Mouse (Mus musculus): ENCODE measurements at regions not wholly inside any gene's neighbourhood (a gene's known extent, or its start where the extent isn't known, plus 50 kb on each side); places are given as distances from the start of the nearest gene placed in this dataset.
"Not testable (repeated sequence)": the region's sequence is repeated elsewhere in the genome, so short reads cannot be mapped to it uniquely, and the experiment has no call there.

- DNase-seq (ENCODE audit: low spot score in 2 of 2), result no peak
Measured at GRCm38 (mm10) chr13:69129056-69129620, 129.8 kb upstream of the Adcy2 start.

- no peak for DNase-seq (ENCODE audit: low spot score in 2 of 2)
Measured at GRCm38 (mm10) chr13:69127522-69127921, 128.2 kb upstream of the Adcy2 start.

DNA sequence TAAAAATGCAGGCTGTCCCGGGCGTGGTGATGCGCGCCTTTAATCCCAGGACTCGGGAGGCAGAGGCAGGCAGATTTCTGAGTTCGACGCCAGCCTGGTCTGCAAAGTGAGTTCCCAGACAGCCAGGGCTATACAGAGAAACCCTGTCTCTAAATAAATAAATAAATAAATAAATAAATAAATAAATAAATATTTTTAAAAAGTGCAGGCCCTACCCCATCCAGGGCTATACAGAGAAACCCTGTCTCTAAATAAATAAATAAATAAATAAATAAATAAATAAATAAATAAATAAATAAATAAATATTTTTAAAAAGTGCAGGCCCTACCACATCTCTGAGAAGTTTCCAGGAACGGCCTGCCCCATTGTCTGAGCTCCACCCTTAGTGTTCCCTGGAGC is 119.4 kb upstream of the Adcy2 start:
- not testable (repeated sequence) for DNase-seq (ENCODE audit: low spot score in 2 of 2)

GRCm38 (mm10) chr13:69109168-69109567 is 109.8 kb upstream of the Adcy2 start:
- DNase-seq (ENCODE audit: low spot score in 2 of 2), result no peak

DNA sequence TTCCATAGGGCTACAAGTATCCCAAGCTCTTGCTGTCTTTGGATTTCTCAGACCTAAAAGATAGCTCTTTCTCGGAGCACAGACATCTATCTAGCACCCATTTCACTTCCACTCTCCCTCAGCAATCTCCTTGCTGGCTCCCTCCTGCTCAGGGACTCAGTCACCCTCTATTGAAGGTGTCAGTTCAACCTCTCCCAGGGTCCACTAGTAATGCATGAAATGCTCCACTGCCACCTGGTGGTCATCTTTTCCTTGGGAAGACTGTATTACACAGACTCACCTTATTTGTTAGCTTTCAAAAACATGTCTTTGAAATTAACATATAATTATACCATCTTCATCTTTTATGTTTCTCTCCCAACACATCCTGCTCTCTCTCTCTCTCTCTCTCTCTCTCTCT is 87.3 kb upstream of the Adcy2 start:
- DNase-seq (ENCODE audit: low spot score in 2 of 2), result peak; percentile 73 to 82

- DNase-seq (ENCODE audit: low spot score in 2 of 2), result no peak
Measured at GRCm38 (mm10) chr13:69070336-69070735, 71.0 kb upstream of the Adcy2 start.

GRCm38 (mm10) chr13:69069817-69070216 is 70.5 kb upstream of the Adcy2 start:
- DNase-seq (ENCODE audit: low spot score in 2 of 2), result no peak

DNA sequence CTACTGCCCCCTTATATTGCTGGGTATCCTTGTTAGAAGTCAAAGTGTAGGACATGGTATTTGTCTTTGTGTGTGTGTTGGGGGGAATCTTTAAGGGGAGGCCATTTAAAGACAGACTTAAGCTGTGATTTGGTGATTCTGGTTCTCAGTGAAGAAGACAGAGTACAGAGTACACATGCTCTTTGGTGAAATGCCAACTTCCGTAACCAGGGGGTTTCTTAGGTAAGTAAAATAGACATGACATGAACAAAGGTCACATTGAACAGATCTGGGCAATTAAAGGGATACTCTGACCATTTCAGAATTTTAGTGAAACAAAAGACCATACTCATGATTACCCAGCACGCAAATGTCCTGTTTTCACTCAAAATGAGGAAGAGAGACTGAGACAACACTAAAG is 67.3 kb upstream of the Adcy2 start:
- DNase-seq (ENCODE audit: low spot score in 2 of 2), result no peak

DNA sequence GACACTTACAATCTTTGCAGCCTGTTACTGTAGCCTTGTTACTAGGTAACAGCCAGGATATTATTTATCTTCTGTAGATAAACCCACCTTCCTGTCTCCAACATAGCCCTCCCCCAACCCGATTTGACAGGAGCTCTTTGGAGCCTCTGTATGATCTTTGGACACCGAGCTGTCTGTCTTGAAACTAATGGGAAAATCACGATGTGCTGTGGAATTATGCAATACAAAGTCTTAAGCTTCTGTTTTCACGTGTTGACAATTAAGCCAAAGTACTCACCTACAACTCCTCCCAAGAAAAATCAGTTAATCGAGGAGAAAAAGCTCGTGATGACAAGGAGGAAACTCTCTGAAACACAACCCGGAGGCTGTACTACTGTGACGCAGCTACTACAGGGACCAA is 65.9 kb upstream of the Adcy2 start:
- DNase-seq (ENCODE audit: low spot score in 2 of 2), result no peak

DNA sequence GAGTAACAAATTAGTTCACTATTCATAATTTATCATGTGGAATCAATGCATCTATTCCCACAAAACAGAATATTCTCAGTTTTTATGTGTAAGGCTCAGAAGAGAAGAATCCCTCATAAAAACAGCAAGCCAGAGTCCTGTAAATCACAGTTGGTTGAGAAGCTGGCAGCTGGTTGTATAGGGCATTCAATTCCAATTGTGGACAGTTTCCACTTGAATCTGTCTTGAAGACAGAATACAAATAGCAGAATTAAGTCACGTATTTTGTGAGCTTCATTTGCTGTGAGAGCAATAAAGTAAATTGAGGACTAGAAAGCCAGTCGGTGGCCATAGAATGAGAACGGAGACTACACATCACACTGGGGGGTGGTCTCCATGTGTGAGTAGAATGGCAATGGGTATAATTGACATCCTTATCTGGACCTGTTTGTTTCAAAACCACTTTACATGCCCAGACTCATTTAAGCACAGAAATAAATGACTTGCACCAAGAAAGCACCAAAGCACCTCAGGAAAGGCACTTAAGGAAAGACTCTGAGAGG is 63.4 kb upstream of the Adcy2 start:
- no peak for DNase-seq (ENCODE audit: low spot score in 2 of 2)

GRCm38 (mm10) chr13:69061436-69061835 is 62.1 kb upstream of the Adcy2 start:
- no peak for DNase-seq (ENCODE audit: low spot score in 2 of 2)
